Mouse (Mus musculus) G1E (cell line): ENCODE data around the gene Crnn. TPM values are rescaled to one million over a fixed set of nuclear protein-coding genes. Genes with fewer than 3 reads are reported as not detected.

ENCODE experiments used
- ATAC-seq: 2 replicates; pipeline ENCODE4 v1.8.0; 2016; ENCODE audit warnings: mild to moderate bottlenecking; ENCODE audit not compliant: insufficient number of reproducible peaks, poor library complexity, low FRiP score, severe bottlenecking; ENCODE audit errors: extremely low read depth
- DNase-seq: peaks from one replicate; pipeline ENCODE4 v3.0.0; 2012; ENCODE audit warnings: low spot score
- H3K27me3 ChIP-seq: 2 replicates; pipeline ENCODE4 v1.6.1; 2012; ENCODE audit warnings: mild to moderate bottlenecking, low read length, inconsistent platforms; ENCODE audit not compliant: insufficient read depth
- H3K36me3 ChIP-seq: replicated peaks from 2 replicates; pipeline ENCODE3; 2012; ENCODE audit warnings: mild to moderate bottlenecking, inconsistent platforms
- H3K4me1 ChIP-seq: 2 replicates; pipeline ENCODE4 v1.6.1; 2012; ENCODE audit warnings: low read depth, low read length, inconsistent platforms, mixed read lengths; ENCODE audit not compliant: insufficient read depth
- H3K4me3 ChIP-seq: 2 replicates; pipeline ENCODE4 v1.5.1; 2012; ENCODE audit warnings: low read depth, mild to moderate bottlenecking, inconsistent platforms, low read length, moderate library complexity, mixed read lengths
- H3K9me3 ChIP-seq: replicated peaks from 2 replicates; pipeline ENCODE4 v1.6.1; 2012; ENCODE audit warnings: inconsistent platforms
- CTCF ChIP-seq: IDR thresholded peaks from 2 replicates; pipeline ENCODE4 v1.5.1; 2012; ENCODE audit warnings: low read depth, low read length, inconsistent platforms, mixed read lengths
- GATA1 ChIP-seq: IDR thresholded peaks from 2 replicates; pipeline ENCODE4 v1.6.1; 2012; ENCODE audit warnings: borderline replicate concordance, low read length, inconsistent platforms, mixed read lengths
- GATA2 ChIP-seq: IDR thresholded peaks from 2 replicates; pipeline ENCODE4 v1.6.1; 2012; ENCODE audit warnings: low read depth, low read length, inconsistent platforms, borderline replicate concordance
- POLR2AphosphoS5 ChIP-seq: IDR thresholded peaks from 2 replicates; pipeline ENCODE4 v1.6.1; 2012; ENCODE audit warnings: low read depth, low read length, inconsistent platforms; ENCODE audit not compliant: insufficient replicate concordance
- TAL1 ChIP-seq: conservative IDR thresholded peaks from 2 replicates; pipeline ENCODE4 v1.6.1; 2012; ENCODE audit warnings: low read depth, low read length, inconsistent platforms, mixed read lengths
- polyA plus RNA-seq: library from polyadenylated mRNA; stranded (reverse); fragments of >175 nt; gene quantifications from 2 replicates; pipeline ENCODE4 v1.2.3, GENCODE M21; 2012
- total RNA-seq, 2 experiments: library from RNA; stranded (forward) in 1 of 2; stranded (reverse) in 1 of 2; fragments of 200-1000 nt in 1 of 2; fragments of >200 nt in 1 of 2; fragmentation: Nextera tagmentation in 1 of 2; gene quantifications; 2 replicates each; pipeline ENCODE4 v1.2.3; 2014 to 2017

Crnn gene
- not detected in 2 replicates for total RNA-seq (2014; fragmentation: Nextera tagmentation)
- 0.22 TPM in 1 of 2 replicates, not detected in the other for total RNA-seq (2017)
- not detected in 2 replicates for polyA plus RNA-seq

- peaks cover 28% of the 10 kb centered on the region for H3K9me3 ChIP-seq
- TF ChIP-seq GATA2 = no peak
- TF ChIP-seq TAL1 = no peak
- TF ChIP-seq CTCF = no peak
- no peak for TF ChIP-seq POLR2AphosphoS5
- no peak for TF ChIP-seq GATA1
- no peak within 1 kb of the TSS for H3K4me3 ChIP-seq
- DNase-seq = no peak
- H3K36me3 ChIP-seq = no peaks in the 10 kb centered on the region
- H3K27me3 ChIP-seq = no peaks in the 10 kb centered on the region
- ATAC-seq = no peak
- H3K4me1 ChIP-seq = no peaks in the 10 kb centered on the region
Observed at GRCm38 (mm10) chr3:93144510-93145051, at the start of gene Crnn. TSS of gene Crnn (plus strand) at chr3:93144787.

GRCm38 (mm10) chr3:93096447-93096846 lies 48.1 kb upstream of the Crnn start:
- Histone ChIP-seq H3K27me3 (no peaks in the 10 kb centered on the region), H3K36me3 (no peaks in the 10 kb centered on the region), H3K4me3 (no peak overlapping the region), H3K4me1 (no peaks in the 10 kb centered on the region), H3K9me3 (peaks cover 3% of the 10 kb centered on the region; the same call in 1 of the 2 replicates)
- DNase-seq = no peak
- TF ChIP-seq GATA1 = no peak
- no peak for TF ChIP-seq POLR2AphosphoS5
- no peak for TF ChIP-seq CTCF
- no peak for ATAC-seq

DNA sequence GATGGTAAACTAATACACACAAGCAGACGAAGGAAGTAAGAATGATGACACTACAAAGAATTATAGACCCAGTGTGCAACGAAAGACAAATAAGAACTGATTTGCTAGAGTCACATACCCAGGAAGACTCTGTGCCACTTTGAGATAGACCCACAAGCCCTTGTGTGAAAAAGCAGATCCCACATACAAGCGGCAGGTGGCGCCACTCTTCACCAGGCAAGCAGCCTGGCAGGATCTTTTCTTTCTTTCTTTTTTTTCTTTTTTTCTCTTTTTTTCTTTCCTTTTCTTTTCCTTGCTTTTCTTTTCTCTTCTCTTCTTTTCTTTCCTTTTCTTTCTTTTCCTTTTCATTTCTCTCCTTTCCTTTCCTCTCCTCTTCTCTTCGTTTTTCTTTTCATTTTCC lies 32.9 kb upstream of the Crnn start:
- Histone ChIP-seq H3K9me3 (peaks cover 18% of the 10 kb centered on the region), H3K4me3 (no peak overlapping the region), H3K4me1 (no peaks in the 10 kb centered on the region), H3K27me3 (no peaks in the 10 kb centered on the region), H3K36me3 (no peaks in the 10 kb centered on the region)
- no peak for ATAC-seq
- DNase-seq = no peak
- TF ChIP-seq CTCF (no peak), POLR2AphosphoS5 (no peak), TAL1 (no peak), GATA2 (no peak), GATA1 (no peak)

GRCm38 (mm10) chr3:93114481-93114880 lies 30.1 kb upstream of the Crnn start:
- Histone ChIP-seq H3K9me3 (peaks cover 14% of the 10 kb centered on the region), H3K4me1 (no peaks in the 10 kb centered on the region), H3K4me3 (no peak overlapping the region), H3K36me3 (no peaks in the 10 kb centered on the region), H3K27me3 (no peaks in the 10 kb centered on the region)
- TF ChIP-seq POLR2AphosphoS5 = no peak
- TF ChIP-seq GATA1 = no peak
- no peak for TF ChIP-seq TAL1
- TF ChIP-seq GATA2 = no peak
- no peak for DNase-seq
- no peak for ATAC-seq

- Histone ChIP-seq H3K27me3 (no peaks in the 10 kb centered on the region), H3K4me1 (no peaks in the 10 kb centered on the region), H3K4me3 (no peak overlapping the region), H3K9me3 (peaks cover 13% of the 10 kb centered on the region), H3K36me3 (no peaks in the 10 kb centered on the region)
- ATAC-seq = no peak
- TF ChIP-seq TAL1 = no peak
- TF ChIP-seq CTCF = no peak
- TF ChIP-seq GATA1 = no peak
- TF ChIP-seq POLR2AphosphoS5 = no peak
- no peak for TF ChIP-seq GATA2
- DNase-seq = no peak
Observed at GRCm38 (mm10) chr3:93119101-93119500, 25.5 kb upstream of the Crnn start.

DNA sequence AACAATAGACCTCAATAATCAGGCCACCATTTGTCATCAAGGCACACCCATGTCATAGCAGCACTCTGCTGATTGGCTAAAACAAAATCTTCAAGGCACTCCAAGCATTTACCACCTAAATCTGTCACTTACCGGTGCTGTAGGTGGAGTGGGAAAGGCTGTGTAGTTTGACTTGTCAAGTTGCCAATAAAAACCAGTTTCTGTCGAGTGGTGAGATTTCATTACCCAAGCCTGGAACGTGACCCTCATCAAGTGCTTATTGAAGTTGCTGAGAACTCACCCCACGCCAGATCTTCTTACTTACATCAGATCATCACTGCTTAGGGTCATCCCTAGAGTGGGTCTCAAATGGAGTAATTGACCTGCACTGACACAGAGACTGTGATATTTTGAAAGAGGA lies 16.5 kb upstream of the Crnn start:
- Histone ChIP-seq H3K4me1 (no peaks in the 10 kb centered on the region), H3K36me3 (no peaks in the 10 kb centered on the region), H3K9me3 (peaks cover 25% of the 10 kb centered on the region), H3K4me3 (no peak overlapping the region), H3K27me3 (no peaks in the 10 kb centered on the region)
- no peak for ATAC-seq
- DNase-seq = no peak
- TF ChIP-seq POLR2AphosphoS5 = no peak
- no peak for TF ChIP-seq GATA2
- no peak for TF ChIP-seq CTCF
- TF ChIP-seq GATA1 = no peak
- no peak for TF ChIP-seq TAL1

GRCm38 (mm10) chr3:93129076-93129475 lies 15.5 kb upstream of the Crnn start:
- Histone ChIP-seq H3K4me3 (no peak overlapping the region), H3K9me3 (peaks cover 25% of the 10 kb centered on the region), H3K27me3 (no peaks in the 10 kb centered on the region), H3K36me3 (no peaks in the 10 kb centered on the region), H3K4me1 (no peaks in the 10 kb centered on the region)
- TF ChIP-seq CTCF (no peak), GATA2 (no peak), TAL1 (no peak), POLR2AphosphoS5 (no peak), GATA1 (no peak)
- DNase-seq (no peak), ATAC-seq (no peak)
